Mouse (Mus musculus): ENCODE results near the gene Atp6v1g3. TPM values are rescaled to one million over a fixed set of nuclear protein-coding genes. Genes with fewer than 3 reads are reported as not detected.

The Atp6v1g3 gene
- polyA plus RNA-seq, 1 experiment from 2014 or later = not detected

- TF ChIP-seq CTCF (IDR thresholded peaks at IDR 0.05; ENCODE audit: low read depth) = no peak
- H3K27ac ChIP-seq (ENCODE audit: low read depth, low read length) = no peak overlapping the region
- H3K9me3 ChIP-seq (ENCODE audit: control insufficient read depth) = no peaks in the 10 kb centered on the region
- H3K27me3 ChIP-seq (replicated peaks; ENCODE audit: control insufficient read depth, insufficient read depth, low read length) = no peaks in the 10 kb centered on the region
- no peaks in the 10 kb centered on the region for H3K36me3 ChIP-seq (ENCODE audit: control insufficient read depth, insufficient read depth)
- H3K4me1 ChIP-seq (replicated peaks; ENCODE audit: control insufficient read depth, insufficient read depth, low read length) = no peaks in the 10 kb centered on the region
- no peak overlapping the region for H3K9ac ChIP-seq (ENCODE audit: low read depth, low read length)
- whole genome bisulfite sequencing = 57% methylated on average over 3 of the region's 3 CpGs
- no peak overlapping the region for H3K4me2 ChIP-seq (replicated peaks; ENCODE audit: low read depth)
- no peak for ATAC-seq
- no peak overlapping the region for H3K4me3 ChIP-seq (ENCODE audit: low read depth, low read length)
These were observed 9.0 kb downstream of the Atp6v1g3 start for GRCm38 (mm10) chr1:138282413-138283141.

DNA sequence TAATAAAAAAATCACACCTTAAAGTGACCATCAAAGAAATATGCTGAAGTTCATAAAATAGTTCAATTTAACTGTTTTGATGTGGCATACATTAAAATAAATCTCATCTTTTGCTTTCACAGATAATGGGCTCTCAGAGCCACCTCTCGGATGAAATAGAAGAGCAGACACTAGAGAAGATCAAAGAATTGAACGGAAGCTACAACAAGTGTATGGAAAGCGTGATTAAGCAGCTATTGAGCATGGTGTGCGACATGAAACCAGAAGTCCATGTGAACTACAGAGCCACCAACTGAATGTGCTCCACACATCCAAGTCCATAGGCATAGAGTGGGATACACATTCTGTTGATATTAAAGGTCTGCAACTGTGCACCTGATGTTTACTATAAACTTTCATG, 14.1 kb downstream of the Atp6v1g3 start:
- TF ChIP-seq CTCF (IDR thresholded peaks at IDR 0.05; ENCODE audit: low read depth) = no peak
- H3K9ac ChIP-seq (ENCODE audit: low read depth, low read length) = no peak overlapping the region
- no peak for ATAC-seq
- no peaks in the 10 kb centered on the region for H3K4me1 ChIP-seq (replicated peaks; ENCODE audit: control insufficient read depth, insufficient read depth, low read length)
- no peaks in the 10 kb centered on the region for H3K27me3 ChIP-seq (replicated peaks; ENCODE audit: control insufficient read depth, insufficient read depth, low read length)
- 94% methylated on average over 4 of the region's 4 CpGs for WGBS
- H3K36me3 ChIP-seq (ENCODE audit: control insufficient read depth, insufficient read depth) = no peaks in the 10 kb centered on the region
- H3K4me3 ChIP-seq (ENCODE audit: low read depth, low read length) = no peak overlapping the region
- no peak overlapping the region for H3K4me2 ChIP-seq (replicated peaks; ENCODE audit: low read depth)
- H3K27ac ChIP-seq (ENCODE audit: low read depth, low read length) = no peak overlapping the region
- no peaks in the 10 kb centered on the region for H3K9me3 ChIP-seq (ENCODE audit: control insufficient read depth)

- Histone ChIP-seq H3K4me3 (ENCODE audit: low read depth, low read length) (no peak overlapping the region), H3K4me1 (replicated peaks; ENCODE audit: control insufficient read depth, insufficient read depth, low read length) (no peaks in the 10 kb centered on the region), H3K27ac (ENCODE audit: low read depth, low read length) (no peak overlapping the region), H3K9me3 (ENCODE audit: control insufficient read depth) (no peaks in the 10 kb centered on the region), H3K36me3 (ENCODE audit: control insufficient read depth, insufficient read depth) (no peaks in the 10 kb centered on the region), H3K4me2 (replicated peaks; ENCODE audit: low read depth) (no peak overlapping the region), H3K9ac (ENCODE audit: low read depth, low read length) (no peak overlapping the region), H3K27me3 (replicated peaks; ENCODE audit: control insufficient read depth, insufficient read depth, low read length) (no peaks in the 10 kb centered on the region)
- WGBS = 55% methylated on average over 1 of the region's 1 CpGs
- ATAC-seq = no peak
- no peak for TF ChIP-seq CTCF (IDR thresholded peaks at IDR 0.05; ENCODE audit: low read depth)
These were observed 15.2 kb downstream of the Atp6v1g3 start for GRCm38 (mm10) chr1:138288721-138289120.

- WGBS = 63% methylated on average over 7 of the region's 7 CpGs
- TF ChIP-seq CTCF (IDR thresholded peaks at IDR 0.05; ENCODE audit: low read depth) = no peak
- Histone ChIP-seq H3K9ac (ENCODE audit: low read depth, low read length) (no peak overlapping the region), H3K9me3 (ENCODE audit: control insufficient read depth) (no peaks in the 10 kb centered on the region), H3K4me3 (ENCODE audit: low read depth, low read length) (no peak overlapping the region), H3K27me3 (replicated peaks; ENCODE audit: control insufficient read depth, insufficient read depth, low read length) (no peaks in the 10 kb centered on the region), H3K4me2 (replicated peaks; ENCODE audit: low read depth) (no peak overlapping the region), H3K36me3 (ENCODE audit: control insufficient read depth, insufficient read depth) (no peaks in the 10 kb centered on the region), H3K4me1 (replicated peaks; ENCODE audit: control insufficient read depth, insufficient read depth, low read length) (no peaks in the 10 kb centered on the region), H3K27ac (ENCODE audit: low read depth, low read length) (no peak overlapping the region)
- ATAC-seq = no peak
These were observed 16.2 kb downstream of the Atp6v1g3 start for GRCm38 (mm10) chr1:138289455-138290425.

- H3K4me3 ChIP-seq (ENCODE audit: low read depth, low read length) = no peak overlapping the region
- no peak for TF ChIP-seq CTCF (IDR thresholded peaks at IDR 0.05; ENCODE audit: low read depth)
- no peak overlapping the region for H3K9ac ChIP-seq (ENCODE audit: low read depth, low read length)
- no peaks in the 10 kb centered on the region for H3K36me3 ChIP-seq (ENCODE audit: control insufficient read depth, insufficient read depth)
- H3K4me1 ChIP-seq (replicated peaks; ENCODE audit: control insufficient read depth, insufficient read depth, low read length) = no peaks in the 10 kb centered on the region
- H3K27ac ChIP-seq (ENCODE audit: low read depth, low read length) = no peak overlapping the region
- H3K4me2 ChIP-seq (replicated peaks; ENCODE audit: low read depth) = no peak overlapping the region
- 79% methylated on average over 5 of the region's 5 CpGs for whole genome bisulfite sequencing
- ATAC-seq = no peak
- H3K9me3 ChIP-seq (ENCODE audit: control insufficient read depth) = no peaks in the 10 kb centered on the region
- H3K27me3 ChIP-seq (replicated peaks; ENCODE audit: control insufficient read depth, insufficient read depth, low read length) = no peaks in the 10 kb centered on the region
These were observed 17.9 kb downstream of the Atp6v1g3 start for GRCm38 (mm10) chr1:138291463-138291862.

GRCm38 (mm10) chr1:138294487-138294886, 20.9 kb downstream of the Atp6v1g3 start:
- Histone ChIP-seq H3K27ac (ENCODE audit: low read depth, low read length) (no peak overlapping the region), H3K4me2 (replicated peaks; ENCODE audit: low read depth) (no peak overlapping the region)

More at GRCm38 (mm10) chr1:138294487-138294886, 20.9 kb downstream of the Atp6v1g3 start:
- Histone ChIP-seq H3K4me1 (replicated peaks; ENCODE audit: control insufficient read depth, insufficient read depth, low read length) (no peaks in the 10 kb centered on the region), H3K36me3 (ENCODE audit: control insufficient read depth, insufficient read depth) (no peaks in the 10 kb centered on the region), H3K4me3 (ENCODE audit: low read depth, low read length) (no peak overlapping the region), H3K9ac (ENCODE audit: low read depth, low read length) (no peak overlapping the region), H3K27me3 (replicated peaks; ENCODE audit: control insufficient read depth, insufficient read depth, low read length) (no peaks in the 10 kb centered on the region), H3K9me3 (ENCODE audit: control insufficient read depth) (no peaks in the 10 kb centered on the region)
- no peak for TF ChIP-seq CTCF (IDR thresholded peaks at IDR 0.05; ENCODE audit: low read depth)
- whole genome bisulfite sequencing = 87% methylated on average over 5 of the region's 5 CpGs
- ATAC-seq = no peak

All from intestine, postnatal 0 days (tissue).